Mouse (Mus musculus) lung, embryonic 16.5 days (tissue): ENCODE data around the gene Cmtm7. TPM values are rescaled to one million over a fixed set of nuclear protein-coding genes. Genes with fewer than 3 reads are reported as not detected.
A peak's percentile ranks its signal among the peaks of the same experiment; 100 is the strongest.

Experiments used
- ATAC-seq: fragments of 200-750 bp; cut with Nextera tagmentation; 2 replicates; pipeline ENCODE4 v1.8.0; 2017; ENCODE audit warnings: low read depth, mild to moderate bottlenecking, moderate library complexity
- H3K27ac ChIP-seq: fragments of 300-500 bp; sonication (generic); 2 replicates; pipeline ENCODE4 v1.5.1; 2014; ENCODE audit warnings: mild to moderate bottlenecking, control low read depth, low read length
- H3K27me3 ChIP-seq: fragments of 300-500 bp; sonication (generic); 2 replicates; pipeline ENCODE4 v1.6.1; 2014; ENCODE audit warnings: low read depth, low read length, mixed read lengths; ENCODE audit not compliant: control insufficient read depth, insufficient read depth
- H3K36me3 ChIP-seq: fragments of 300-500 bp; sonication (generic); 2 replicates; pipeline ENCODE4 v1.6.1; 2014; ENCODE audit warnings: low read length; ENCODE audit not compliant: control insufficient read depth, insufficient read depth
- H3K4me1 ChIP-seq: fragments of 300-500 bp; sonication (generic); replicated peaks from 2 replicates; pipeline ENCODE4 v1.6.1; 2014; ENCODE audit warnings: low read length, mixed read lengths; ENCODE audit not compliant: control insufficient read depth, insufficient read depth
- H3K4me2 ChIP-seq: fragments of 300-500 bp; sonication (generic); 2 replicates; pipeline ENCODE4 v1.6.1; 2014; ENCODE audit warnings: low read depth, low read length, control low read depth
- H3K4me3 ChIP-seq: fragments of 300-500 bp; sonication (generic); 2 replicates; pipeline ENCODE4 v1.5.1; 2014; ENCODE audit warnings: mild to moderate bottlenecking, low read length, control low read depth
- H3K9ac ChIP-seq: fragments of 300-500 bp; sonication (generic); 2 replicates; pipeline ENCODE4 v1.6.1; 2014; ENCODE audit warnings: low read length, control low read depth
- H3K9me3 ChIP-seq: fragments of 300-500 bp; sonication (generic); 2 replicates; pipeline ENCODE4 v1.6.1; 2016; ENCODE audit warnings: low read length; ENCODE audit not compliant: control insufficient read depth
- WGBS: fragments of 180-500 bp; shearing (Covaris S2); extraction: QIAGEN DNeasy Blood & Tissue Kit; methylation state at CpG from one replicate; pipeline ENCODE4 v1.1.7; 2014; 5-methylcytosine and 5-hydroxymethylcytosine counted together
- polyA plus RNA-seq: library from polyadenylated mRNA; unstranded; fragments of >200 nt; fragmentation: Nextera tagmentation; extraction: Ambion mirVana; gene quantifications from 2 replicates; pipeline ENCODE4 v1.2.1, GENCODE M21; 2015

The Cmtm7 gene
- polyA plus RNA-seq, 1 experiment from 2014 or later, result 78.1 TPM

GRCm38 (mm10) chr9:114776361-114776760 lies 5.3 kb downstream of the Cmtm7 start:
- ATAC-seq, result no peak
- peaks cover 4% of the 10 kb centered on the region; the same call in 1 of the 2 replicates for H3K36me3 ChIP-seq
- WGBS, result 84% methylated on average over 3 of the region's 3 CpGs

GRCm38 (mm10) chr9:114775272-114775671 lies 6.4 kb downstream of the Cmtm7 start:
- ATAC-seq, result peak; percentile 27; the same call in 1 of the 2 replicates
- no peaks in the 10 kb centered on the region for H3K27me3 ChIP-seq
- no peak overlapping the region for H3K9ac ChIP-seq
- H3K9me3 ChIP-seq, result no peaks in the 10 kb centered on the region; the same call in 1 of the 2 replicates
- H3K4me1 ChIP-seq, result peaks cover 10% of the 10 kb centered on the region; the same call in 1 of the 2 replicates
- no peak overlapping the region for H3K4me2 ChIP-seq
- H3K36me3 ChIP-seq, result peaks cover 4% of the 10 kb centered on the region; the same call in 1 of the 2 replicates
- no peak overlapping the region for H3K4me3 ChIP-seq
- WGBS, result 46% methylated on average over 4 of the region's 4 CpGs
- no peak overlapping the region for H3K27ac ChIP-seq

More at GRCm38 (mm10) chr9:114776361-114776760, 5.3 kb downstream of the Cmtm7 start:
- no peak overlapping the region for H3K4me2 ChIP-seq
- no peak overlapping the region for H3K4me3 ChIP-seq
- no peak overlapping the region for H3K27ac ChIP-seq
- H3K27me3 ChIP-seq, result no peaks in the 10 kb centered on the region
- H3K9ac ChIP-seq, result no peak overlapping the region
- peaks cover 15% of the 10 kb centered on the region for H3K4me1 ChIP-seq
- no peaks in the 10 kb centered on the region; the same call in 1 of the 2 replicates for H3K9me3 ChIP-seq

- no peaks in the 10 kb centered on the region for H3K27me3 ChIP-seq
- H3K27ac ChIP-seq, result no peak overlapping the region
- no peak overlapping the region for H3K4me3 ChIP-seq
- no peak overlapping the region for H3K9ac ChIP-seq
- peaks cover 7% of the 10 kb centered on the region; the same call in 1 of the 2 replicates for H3K4me1 ChIP-seq
- H3K36me3 ChIP-seq, result peaks cover 4% of the 10 kb centered on the region; the same call in 1 of the 2 replicates
- no peak for ATAC-seq
- H3K4me2 ChIP-seq, result no peak overlapping the region
- no peaks in the 10 kb centered on the region; the same call in 1 of the 2 replicates for H3K9me3 ChIP-seq
- 57% methylated on average over 6 of the region's 6 CpGs for WGBS
Observed at GRCm38 (mm10) chr9:114774629-114775028, 7.0 kb downstream of the Cmtm7 start.

- Histone ChIP-seq H3K36me3 (peaks cover 4% of the 10 kb centered on the region; the same call in 1 of the 2 replicates), H3K9me3 (no peaks in the 10 kb centered on the region; the same call in 1 of the 2 replicates), H3K4me3 (no peak overlapping the region), H3K4me2 (no peak overlapping the region), H3K27ac (no peak overlapping the region), H3K4me1 (peaks cover 11% of the 10 kb centered on the region; the same call in 1 of the 2 replicates), H3K27me3 (no peaks in the 10 kb centered on the region), H3K9ac (no peak overlapping the region)
- ATAC-seq, result no peak
- 83% methylated on average over 7 of the region's 7 CpGs for WGBS
Observed at GRCm38 (mm10) chr9:114771565-114771964, 10.1 kb downstream of the Cmtm7 start.

- Histone ChIP-seq H3K4me1 (peaks cover 9% of the 10 kb centered on the region; the same call in 1 of the 2 replicates), H3K27ac (no peak overlapping the region), H3K27me3 (no peaks in the 10 kb centered on the region), H3K4me2 (no peak overlapping the region), H3K36me3 (peaks cover 6% of the 10 kb centered on the region; the same call in 1 of the 2 replicates), H3K9me3 (no peaks in the 10 kb centered on the region; the same call in 1 of the 2 replicates), H3K4me3 (no peak overlapping the region), H3K9ac (no peak overlapping the region)
- WGBS, result 85% methylated on average over 4 of the region's 4 CpGs
- ATAC-seq, result no peak
Observed at GRCm38 (mm10) chr9:114770224-114770623, 11.4 kb downstream of the Cmtm7 start.

GRCm38 (mm10) chr9:114768066-114768465 lies 13.6 kb downstream of the Cmtm7 start:
- H3K4me3 ChIP-seq, result no peak overlapping the region
- H3K4me2 ChIP-seq, result no peak overlapping the region
- 0 out of 2 replicates have a peak, but pooled peaks have one; percentile 37 for ATAC-seq
- H3K9ac ChIP-seq, result no peak overlapping the region; the same call in 1 of the 2 replicates
- no peak overlapping the region for H3K27ac ChIP-seq
- peaks cover 6% of the 10 kb centered on the region; the same call in 1 of the 2 replicates for H3K4me1 ChIP-seq
- no peaks in the 10 kb centered on the region; the same call in 1 of the 2 replicates for H3K9me3 ChIP-seq
- H3K36me3 ChIP-seq, result peaks cover 6% of the 10 kb centered on the region; the same call in 1 of the 2 replicates
- no peaks in the 10 kb centered on the region for H3K27me3 ChIP-seq
- 38% methylated on average over 10 of the region's 10 CpGs for WGBS

GRCm38 (mm10) chr9:114767507-114767906 lies 14.1 kb downstream of the Cmtm7 start:
- no peaks in the 10 kb centered on the region for H3K27me3 ChIP-seq
- H3K9ac ChIP-seq, result peak overlapping the region; percentile 26; the same call in 1 of the 2 replicates
- no peak overlapping the region for H3K27ac ChIP-seq
- WGBS, result 51% methylated on average over 2 of the region's 2 CpGs
- H3K36me3 ChIP-seq, result peaks cover 5% of the 10 kb centered on the region
- no peak overlapping the region for H3K4me2 ChIP-seq
- ATAC-seq, result no peak
- H3K4me3 ChIP-seq, result no peak overlapping the region
- peaks cover 6% of the 10 kb centered on the region; the same call in 1 of the 2 replicates for H3K4me1 ChIP-seq
- H3K9me3 ChIP-seq, result no peaks in the 10 kb centered on the region; the same call in 1 of the 2 replicates

GRCm38 (mm10) chr9:114767030-114767429 lies 14.6 kb downstream of the Cmtm7 start:
- peak; percentile 27; the same call in 1 of the 2 replicates for ATAC-seq
- Histone ChIP-seq H3K27ac (no peak overlapping the region), H3K4me3 (no peak overlapping the region), H3K9me3 (no peaks in the 10 kb centered on the region), H3K27me3 (no peaks in the 10 kb centered on the region), H3K4me2 (no peak overlapping the region), H3K9ac (no peak overlapping the region), H3K4me1 (peaks cover 6% of the 10 kb centered on the region; the same call in 1 of the 2 replicates), H3K36me3 (peaks cover 2% of the 10 kb centered on the region; the same call in 1 of the 2 replicates)
- WGBS, result 69% methylated on average over 13 of the region's 13 CpGs

- no peak overlapping the region for H3K27ac ChIP-seq
- ATAC-seq, result no peak
- no peak overlapping the region for H3K4me3 ChIP-seq
- no peaks in the 10 kb centered on the region for H3K27me3 ChIP-seq
- WGBS, result 60% methylated on average over 13 of the region's 13 CpGs
- H3K36me3 ChIP-seq, result peaks cover 5% of the 10 kb centered on the region
- peaks cover 6% of the 10 kb centered on the region; the same call in 1 of the 2 replicates for H3K4me1 ChIP-seq
- no peaks in the 10 kb centered on the region for H3K9me3 ChIP-seq
- no peak overlapping the region for H3K9ac ChIP-seq
- no peak overlapping the region for H3K4me2 ChIP-seq
Observed at GRCm38 (mm10) chr9:114763341-114763740, 18.3 kb downstream of the Cmtm7 start.
